Mouse (Mus musculus) forebrain, embryonic 11.5 days (tissue): ENCODE data around the gene Kctd6. TPM values are rescaled to one million over a fixed set of nuclear protein-coding genes. Genes with fewer than 3 reads are reported as not detected.

ENCODE experiments used
- ATAC-seq: fragments of 200-750 bp; cut with Nextera tagmentation; replicated peaks from 2 replicates; pipeline ENCODE4 v1.8.0; 2017; ENCODE audit warnings: moderate TSS enrichment; ENCODE audit not compliant: low FRiP score
- DNase-seq: peaks from one replicate; pipeline ENCODE4 v3.0.0-alpha.2; 2017; ENCODE audit warnings: low spot score
- H3K27ac ChIP-seq: fragments of 300-500 bp; sonication (generic); 2 replicates; pipeline ENCODE4 v1.5.1; 2014; ENCODE audit warnings: low read depth, low read length
- H3K27me3 ChIP-seq: fragments of 300-500 bp; sonication (generic); 2 replicates; pipeline ENCODE4 v1.6.1; 2014; ENCODE audit warnings: mild to moderate bottlenecking, low read length, mixed read lengths; ENCODE audit not compliant: control insufficient read depth, insufficient read depth
- H3K36me3 ChIP-seq: fragments of 300-500 bp; sonication (generic); 2 replicates; pipeline ENCODE4 v1.6.1; 2014; ENCODE audit warnings: mild to moderate bottlenecking, low read length, moderate library complexity, mixed read lengths; ENCODE audit not compliant: control insufficient read depth, insufficient read depth
- H3K4me1 ChIP-seq: fragments of 300-500 bp; sonication (generic); replicated peaks from 2 replicates; pipeline ENCODE4 v1.6.1; 2014; ENCODE audit warnings: low read length, mixed read lengths; ENCODE audit not compliant: control insufficient read depth, insufficient read depth
- H3K4me2 ChIP-seq: fragments of 300-500 bp; sonication (generic); 2 replicates; pipeline ENCODE4 v1.6.1; 2014; ENCODE audit warnings: low read depth, mild to moderate bottlenecking, low read length, moderate library complexity, mixed read lengths; ENCODE audit not compliant: severe bottlenecking
- H3K4me3 ChIP-seq: fragments of 300-500 bp; sonication (generic); 2 replicates; pipeline ENCODE4 v1.5.1; 2014; ENCODE audit warnings: low read depth, low read length
- H3K9ac ChIP-seq: fragments of 300-500 bp; sonication (generic); 2 replicates; pipeline ENCODE4 v1.6.1; 2014; ENCODE audit warnings: low read length
- H3K9me3 ChIP-seq: fragments of 300-500 bp; sonication (generic); 2 replicates; pipeline ENCODE4 v1.6.1; 2016; ENCODE audit warnings: low read length, mixed read lengths; ENCODE audit not compliant: control insufficient read depth
- WGBS: fragments of 180-500 bp; shearing (Covaris S2); extraction: QIAGEN DNeasy Blood & Tissue Kit; methylation state at CpG from one replicate; pipeline ENCODE4 v1.1.7; 2014; 5-methylcytosine and 5-hydroxymethylcytosine counted together
- polyA plus RNA-seq: library from polyadenylated mRNA; unstranded; fragments of >200 nt; fragmentation: Nextera tagmentation; extraction: Ambion mirVana; gene quantifications from 2 replicates; pipeline ENCODE4 v1.2.1, GENCODE M21; 2014

Gene Kctd6
- polyA plus RNA-seq, 1 experiment from 2014 or later, result 14.3 TPM

DNA sequence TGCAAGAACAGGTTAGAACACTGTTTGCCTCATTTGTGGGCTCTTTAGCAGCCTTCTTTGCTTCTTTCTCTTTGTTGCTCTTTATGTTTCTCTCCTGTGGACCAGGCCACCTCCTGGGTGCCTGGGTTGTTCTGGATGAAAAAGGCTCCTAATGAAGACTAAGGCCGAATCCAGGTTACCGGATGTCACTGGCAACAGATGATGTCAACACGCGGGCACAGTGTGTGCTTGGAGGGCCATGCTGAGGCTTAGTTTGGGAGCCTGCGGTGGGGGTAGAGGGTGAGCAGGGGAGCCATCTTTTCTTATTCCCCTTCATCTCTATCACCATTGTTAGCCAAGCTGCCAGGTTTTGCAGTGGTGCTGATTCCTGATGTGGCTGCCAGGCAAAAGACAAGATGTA, 6.4 kb upstream of the Kctd6 start:
- DNase-seq, result no peak
- Histone ChIP-seq H3K4me2 (no peak overlapping the region), H3K9ac (no peak overlapping the region), H3K9me3 (no peaks in the 10 kb centered on the region), H3K4me1 (peaks cover 2% of the 10 kb centered on the region; the same call in 1 of the 2 replicates), H3K4me3 (no peak overlapping the region), H3K27me3 (no peaks in the 10 kb centered on the region), H3K36me3 (no peaks in the 10 kb centered on the region), H3K27ac (no peak overlapping the region)
- no peak for ATAC-seq
- 52% methylated on average over 5 of the region's 5 CpGs for WGBS

GRCm38 (mm10) chr14:8208876-8209275, 5.1 kb upstream of the Kctd6 start:
- Histone ChIP-seq H3K36me3 (no peaks in the 10 kb centered on the region), H3K4me1 (peaks cover 2% of the 10 kb centered on the region; the same call in 1 of the 2 replicates), H3K4me3 (no peak overlapping the region), H3K27me3 (no peaks in the 10 kb centered on the region), H3K4me2 (no peak overlapping the region), H3K9ac (no peak overlapping the region), H3K27ac (no peak overlapping the region), H3K9me3 (no peaks in the 10 kb centered on the region)
- WGBS, result 77% methylated on average over 3 of the region's 3 CpGs
- ATAC-seq (no peak), DNase-seq (no peak)

GRCm38 (mm10) chr14:8209896-8210295, 4.0 kb upstream of the Kctd6 start:
- H3K36me3 ChIP-seq, result no peaks in the 10 kb centered on the region
- no peak overlapping the region for H3K9ac ChIP-seq
- H3K4me2 ChIP-seq, result no peak overlapping the region
- ATAC-seq (no peak), DNase-seq (no peak)
- H3K27me3 ChIP-seq, result no peaks in the 10 kb centered on the region
- H3K27ac ChIP-seq, result no peak overlapping the region
- H3K4me3 ChIP-seq, result no peak overlapping the region
- 79% methylated on average over 2 of the region's 2 CpGs for WGBS
- no peaks in the 10 kb centered on the region for H3K9me3 ChIP-seq
- H3K4me1 ChIP-seq, result peaks cover 2% of the 10 kb centered on the region; the same call in 1 of the 2 replicates

DNA sequence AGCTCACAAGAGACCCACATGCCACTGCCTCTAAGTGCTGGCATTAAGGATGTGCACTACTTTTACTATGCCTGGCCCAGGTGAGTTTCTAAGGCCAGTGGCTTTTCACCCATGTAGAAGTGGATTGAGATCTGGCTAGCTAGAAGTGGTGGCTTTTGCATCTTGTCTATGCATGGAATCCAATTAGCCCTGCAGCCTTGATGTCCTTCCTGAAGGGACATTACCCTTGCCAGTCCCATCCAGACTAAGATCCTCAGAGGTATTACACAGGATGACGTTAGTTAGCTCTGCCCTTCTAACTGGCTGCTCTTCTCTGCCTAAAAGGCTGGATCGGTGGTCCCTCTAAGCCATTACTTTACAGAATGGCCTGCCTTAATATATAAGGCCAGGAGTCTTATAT, 944 bp upstream of the Kctd6 start:
- 82% methylated on average over 2 of the region's 2 CpGs for WGBS

GRCm38 (mm10) chr14:8214299-8215207, 613 bp downstream of the Kctd6 start:
- Histone ChIP-seq H3K4me2 (peak overlapping the region; percentile 73), H3K4me1 (peaks cover 2% of the 10 kb centered on the region; the same call in 1 of the 2 replicates), H3K36me3 (no peaks in the 10 kb centered on the region), H3K27me3 (peaks cover 6% of the 10 kb centered on the region; the same call in 1 of the 2 replicates), H3K9ac (peak overlapping the region; percentile 86), H3K9me3 (no peaks in the 10 kb centered on the region), H3K27ac (peak overlapping the region; percentile 71), H3K4me3 (peak overlapping the region; percentile 67)
- DNase-seq, result peak; percentile 89
- 2% methylated on average over 54 of the region's 63 CpGs for WGBS
- peak; percentile 63 for ATAC-seq

More for the DNA sequence above, 944 bp upstream of the Kctd6 start:
- no peak overlapping the region for H3K27ac ChIP-seq
- no peak overlapping the region for H3K4me2 ChIP-seq
- no peak overlapping the region for H3K9ac ChIP-seq
- no peaks in the 10 kb centered on the region for H3K36me3 ChIP-seq
- peaks cover 2% of the 10 kb centered on the region; the same call in 1 of the 2 replicates for H3K4me1 ChIP-seq
- ATAC-seq, result no peak
- H3K4me3 ChIP-seq, result no peak overlapping the region
- H3K27me3 ChIP-seq, result peaks cover 6% of the 10 kb centered on the region; the same call in 1 of the 2 replicates
- DNase-seq, result no peak
- no peaks in the 10 kb centered on the region for H3K9me3 ChIP-seq

DNA sequence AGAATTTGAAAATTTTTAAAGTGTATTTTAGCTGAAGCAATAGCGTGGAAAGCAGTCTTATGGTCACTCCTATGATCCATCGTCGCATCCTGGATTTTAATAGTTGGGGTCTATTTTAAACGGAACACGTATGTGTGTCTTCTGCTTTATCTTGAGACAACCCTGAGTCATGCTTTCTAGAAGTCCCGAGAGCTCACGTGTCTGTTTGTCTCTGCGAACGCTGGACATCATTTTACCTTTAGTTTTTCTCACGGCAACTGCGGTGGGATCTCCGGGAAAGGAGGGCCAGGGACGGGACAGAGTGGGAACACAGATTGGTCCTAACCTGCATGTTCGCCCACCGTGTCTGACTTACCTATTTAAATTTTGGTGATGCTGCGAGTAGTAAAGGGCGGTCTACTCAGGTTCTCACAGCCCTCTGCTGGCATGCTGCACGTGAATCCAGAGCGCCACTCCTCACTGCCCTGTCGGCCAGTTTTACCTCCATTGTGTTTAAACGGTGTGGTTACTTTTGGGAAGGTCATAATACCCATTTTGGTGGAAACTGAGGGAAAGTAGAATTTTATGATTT, 1.4 kb downstream of the Kctd6 start:
- Histone ChIP-seq H3K27ac (no peak overlapping the region), H3K9ac (peak overlapping the region; percentile 0; the same call in 1 of the 2 replicates), H3K27me3 (peaks cover 6% of the 10 kb centered on the region; the same call in 1 of the 2 replicates), H3K36me3 (no peaks in the 10 kb centered on the region), H3K9me3 (no peaks in the 10 kb centered on the region), H3K4me1 (peaks cover 2% of the 10 kb centered on the region; the same call in 1 of the 2 replicates), H3K4me2 (peak overlapping the region; percentile 73), H3K4me3 (peak overlapping the region; percentile 67)
- WGBS, result 15% methylated on average over 21 of the region's 21 CpGs
- no peak for DNase-seq
- ATAC-seq, result no peak

DNA sequence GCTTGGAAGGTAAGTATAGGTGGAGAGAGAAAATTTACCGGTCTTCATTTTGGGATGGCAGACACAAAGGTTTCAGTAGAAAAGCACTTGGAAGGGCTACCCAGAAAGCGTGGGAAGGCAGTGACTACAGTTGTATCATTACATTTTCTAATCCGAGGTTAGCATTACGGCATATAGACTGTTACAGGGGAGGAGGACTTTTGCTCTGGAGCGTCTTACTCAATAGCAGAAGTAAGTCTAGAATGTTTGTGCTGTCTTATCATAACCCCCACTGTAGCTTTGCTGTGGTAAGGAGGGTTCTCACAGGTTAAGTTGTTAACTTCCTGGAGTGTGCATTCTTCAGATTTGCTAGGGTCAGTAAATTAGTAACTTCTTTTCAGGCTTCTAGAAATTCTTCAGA, 2.2 kb downstream of the Kctd6 start:
- Histone ChIP-seq H3K9me3 (no peaks in the 10 kb centered on the region), H3K4me1 (peaks cover 2% of the 10 kb centered on the region; the same call in 1 of the 2 replicates), H3K27ac (no peak overlapping the region), H3K27me3 (peaks cover 6% of the 10 kb centered on the region; the same call in 1 of the 2 replicates), H3K4me3 (no peak overlapping the region), H3K9ac (no peak overlapping the region), H3K36me3 (no peaks in the 10 kb centered on the region), H3K4me2 (peak overlapping the region; percentile 13; the same call in 1 of the 2 replicates)
- 58% methylated on average over 5 of the region's 5 CpGs for WGBS
- DNase-seq, result no peak
- ATAC-seq, result no peak

DNA sequence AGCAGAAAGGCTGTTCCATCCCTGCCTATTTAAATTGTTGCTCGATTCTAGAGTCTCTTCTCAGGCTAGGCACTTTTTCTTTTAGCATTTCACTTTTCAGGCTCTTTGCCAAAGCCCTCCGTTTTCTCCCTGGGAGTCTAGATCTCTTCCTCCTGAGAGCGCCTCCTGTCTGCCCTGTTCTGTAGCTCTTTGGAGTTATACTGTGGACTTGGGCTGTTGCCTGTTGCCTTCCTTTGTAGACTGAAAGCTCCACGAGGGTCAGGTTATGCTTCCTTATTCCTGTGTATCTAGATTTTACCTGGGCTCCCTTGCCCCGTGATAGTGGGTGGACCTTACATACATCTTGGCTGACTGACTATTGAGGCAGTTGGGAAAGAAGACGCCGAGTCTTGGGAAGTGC, 4.3 kb downstream of the Kctd6 start:
- Histone ChIP-seq H3K36me3 (peaks cover 5% of the 10 kb centered on the region), H3K4me2 (no peak overlapping the region), H3K27ac (peak overlapping the region; percentile 68; the same call in 1 of the 2 replicates), H3K4me3 (no peak overlapping the region), H3K9me3 (no peaks in the 10 kb centered on the region), H3K4me1 (peaks cover 2% of the 10 kb centered on the region; the same call in 1 of the 2 replicates), H3K27me3 (peaks cover 6% of the 10 kb centered on the region; the same call in 1 of the 2 replicates), H3K9ac (no peak overlapping the region)
- no peak for DNase-seq
- WGBS, result 29% methylated on average over 7 of the region's 7 CpGs
- no peak for ATAC-seq
